ENCODE assay signal across 34 mouse cellular contexts in genomic region chr5:104381671-104382070, GRCm38 (mm10). TPM values are rescaled to one million over a fixed set of nuclear protein-coding genes. Genes with fewer than 3 reads are reported as not detected.
"Had no signal": no experiment of that assay in that cellular context is flagged by ENCODE, and none has a peak within 500 bp of the region (broad histone marks: within the 10 kb centered on the region; RNA-seq: fewer than 3 reads in every experiment).

No protein-coding gene starts in this region.

- H3K9ac ChIP-seq: heart, embryonic 13.5 days; heart, embryonic 15.5 days; hindbrain, embryonic 13.5 days; hindbrain, embryonic 15.5 days; intestine, embryonic 15.5 days; kidney, embryonic 15.5 days; limb, embryonic 12.5 days; liver, embryonic 13.5 days; liver, embryonic 15.5 days had no signal

- H3K9me3 ChIP-seq: heart, embryonic 13.5 days; heart, embryonic 15.5 days; hindbrain, embryonic 13.5 days; hindbrain, embryonic 15.5 days; intestine, embryonic 15.5 days; kidney, embryonic 15.5 days; limb, embryonic 10.5 days; limb, embryonic 12.5 days; liver, embryonic 13.5 days; liver, embryonic 15.5 days had no signal

- H3K27me3 ChIP-seq: heart, embryonic 13.5 days; heart, embryonic 15.5 days; hindbrain, embryonic 13.5 days; hindbrain, embryonic 15.5 days; intestine, embryonic 15.5 days; kidney, embryonic 15.5 days; limb, embryonic 12.5 days; liver, embryonic 13.5 days; liver, embryonic 15.5 days had no signal

- ATAC-seq: hindbrain, postnatal 0 days; intestine, embryonic 15.5 days had no signal

- H3K4me3 ChIP-seq: gastrocnemius, adult 2 months; heart, adult 2 months; heart, embryonic 13.5 days; heart, embryonic 15.5 days; hindbrain, embryonic 13.5 days; hindbrain, embryonic 15.5 days; intestine, embryonic 15.5 days; kidney, embryonic 15.5 days; left cerebral cortex, adult 2 months; limb, embryonic 10.5 days; limb, embryonic 12.5 days; liver, embryonic 13.5 days; liver, embryonic 15.5 days had no signal

- H3K27ac ChIP-seq: gastrocnemius, adult 2 months; heart, adult 2 months; heart, embryonic 13.5 days; heart, embryonic 15.5 days; hindbrain, embryonic 13.5 days; hindbrain, embryonic 15.5 days; hindbrain, postnatal 0 days; intestine, embryonic 15.5 days; kidney, embryonic 15.5 days; kidney, postnatal 0 days; left cerebral cortex, adult 2 months; limb, embryonic 10.5 days; limb, embryonic 12.5 days; liver, embryonic 13.5 days; liver, embryonic 15.5 days had no signal

- H3K4me2 ChIP-seq: heart, embryonic 11.5 days; heart, embryonic 13.5 days; heart, embryonic 15.5 days; hindbrain, embryonic 13.5 days; hindbrain, embryonic 15.5 days; intestine, embryonic 15.5 days; kidney, embryonic 15.5 days; limb, embryonic 12.5 days; liver, embryonic 11.5 days; liver, embryonic 13.5 days; liver, embryonic 15.5 days had no signal

- DNase-seq: gastrocnemius, adult 2 months; gastrocnemius, postnatal 10 days; gastrocnemius, postnatal 36 days; heart, adult 11 months; heart, adult 2 months; heart, postnatal 14 days; heart, postnatal 36 days; kidney, adult 11 months; kidney, adult 9 months; kidney, postnatal 14 days; kidney, postnatal 36 days; layer of hippocampus, adult 9-11 months; liver; liver, embryonic 13.5 days had no signal

- H3K36me3 ChIP-seq: heart, embryonic 13.5 days; heart, embryonic 15.5 days; hindbrain, embryonic 13.5 days; hindbrain, embryonic 15.5 days; intestine, embryonic 15.5 days; kidney, embryonic 15.5 days; limb, embryonic 10.5 days; limb, embryonic 12.5 days; liver, embryonic 13.5 days; liver, embryonic 15.5 days had no signal

- H3K4me1 ChIP-seq: heart, embryonic 13.5 days; heart, embryonic 15.5 days; hindbrain, embryonic 13.5 days; hindbrain, embryonic 15.5 days; intestine, embryonic 15.5 days; liver, embryonic 13.5 days; liver, embryonic 15.5 days had no signal

RNA-seq across cellular contexts. Expression of gene Mepe, which starts 56.5 kb away (rescaled TPM):
- polyA plus RNA-seq: frontal cortex, adult 2 months; gonadal fat pad, adult 2 months; heart, adult 2 months; heart, embryonic 11.5 days; heart, embryonic 13.5 days; heart, embryonic 15.5 days; heart, postnatal 0 days; hindbrain, embryonic 11.5 days; hindbrain, embryonic 13.5 days; hindbrain, embryonic 15.5 days; hindbrain, postnatal 0 days; intestine, embryonic 15.5 days; kidney, embryonic 15.5 days; kidney, postnatal 0 days; large intestine, adult 2 months; limb, embryonic 10.5 days; limb, embryonic 12.5 days; limb, embryonic 14.5 days; liver, embryonic 11.5 days; liver, embryonic 13.5 days; liver, embryonic 15.5 days had no signal
